Mouse (Mus musculus): ENCODE data around the gene Med20.

GRCm38 (mm10) chr17:47648966-47649365 lies 37.6 kb downstream of the Med20 start:
- TF ChIP-seq CTCF (conservative IDR thresholded peaks at IDR 0.05; ENCODE audit: insufficient read depth, insufficient read length, low read depth, low read length) = no peak
- no peak for TF ChIP-seq POLR2A (IDR thresholded peaks at IDR 0.05; ENCODE audit: low read depth, low read length)
